Mouse (Mus musculus): ENCODE data around the gene Arpc5l. TPM values are rescaled to one million over a fixed set of nuclear protein-coding genes. Genes with fewer than 3 reads are reported as not detected.
"Not testable (repeated sequence)": the region's sequence is repeated elsewhere in the genome, so short reads cannot be mapped to it uniquely, and the experiment has no call there.

Gene Arpc5l
- total RNA-seq, 2 experiments from 2014 or later = 102 to 109 TPM

- no peak for DNase-seq (ENCODE audit: low spot score in 2 of 2)
Observed at GRCm38 (mm10) chr2:38999381-38999780, 5.8 kb upstream of the Arpc5l start.

- DNase-seq (ENCODE audit: low spot score in 2 of 2) = no peak
Observed at GRCm38 (mm10) chr2:38999910-39000586, 5.1 kb upstream of the Arpc5l start.

- DNase-seq (ENCODE audit: low spot score in 2 of 2) = no peak
Observed at GRCm38 (mm10) chr2:39000587-39000919, 4.6 kb upstream of the Arpc5l start.

- no peak for DNase-seq (ENCODE audit: low spot score in 2 of 2)
Observed at GRCm38 (mm10) chr2:39001866-39002265, 3.3 kb upstream of the Arpc5l start.

GRCm38 (mm10) chr2:39003106-39003505, 2.0 kb upstream of the Arpc5l start:
- no peak for DNase-seq (ENCODE audit: low spot score in 2 of 2)

- DNase-seq (ENCODE audit: low spot score in 2 of 2) = no peak
Observed at GRCm38 (mm10) chr2:39003512-39003911, 1.6 kb upstream of the Arpc5l start.

- DNase-seq (ENCODE audit: low spot score in 2 of 2) = no peak
Observed at GRCm38 (mm10) chr2:39004372-39004771, 776 bp upstream of the Arpc5l start.

- DNase-seq (ENCODE audit: low spot score in 2 of 2) = peak; percentile 36 to 42
Observed at GRCm38 (mm10) chr2:39005574-39006079, 479 bp downstream of the Arpc5l start, which contains the start of gene Rpl35. Gene Rpl35 (minus strand): TSS chr2:39005624.

- DNase-seq (ENCODE audit: low spot score in 2 of 2) = no peak
Observed at GRCm38 (mm10) chr2:39006149-39006730, 1.1 kb downstream of the Arpc5l start.

GRCm38 (mm10) chr2:39007865-39008264, 2.7 kb downstream of the Arpc5l start:
- DNase-seq (ENCODE audit: low spot score in 2 of 2) = peak; percentile 94 to 96

GRCm38 (mm10) chr2:39008350-39008851, 3.3 kb downstream of the Arpc5l start:
- no peak for DNase-seq (ENCODE audit: low spot score in 2 of 2)

- DNase-seq (ENCODE audit: low spot score in 2 of 2) = peak; percentile 30 to 53
Observed at GRCm38 (mm10) chr2:39008954-39009365, 3.8 kb downstream of the Arpc5l start.

- not testable (repeated sequence) for DNase-seq (ENCODE audit: low spot score in 2 of 2)
Observed at GRCm38 (mm10) chr2:39010144-39010543, 5.0 kb downstream of the Arpc5l start.

- no peak for DNase-seq (ENCODE audit: low spot score in 2 of 2)
Observed at GRCm38 (mm10) chr2:39011264-39011663, 6.1 kb downstream of the Arpc5l start.

- no peak for DNase-seq (ENCODE audit: low spot score in 2 of 2)
Observed at GRCm38 (mm10) chr2:39011971-39012370, 6.8 kb downstream of the Arpc5l start.

- no peak for DNase-seq (ENCODE audit: low spot score in 2 of 2)
Observed at GRCm38 (mm10) chr2:39012768-39013279, 7.7 kb downstream of the Arpc5l start.

GRCm38 (mm10) chr2:39016581-39016980, 11.4 kb downstream of the Arpc5l start:
- no peak for DNase-seq (ENCODE audit: low spot score in 2 of 2)

GRCm38 (mm10) chr2:39020004-39020403, 14.9 kb downstream of the Arpc5l start:
- no peak for DNase-seq (ENCODE audit: low spot score in 2 of 2)

- DNase-seq (ENCODE audit: low spot score in 2 of 2) = no peak
Observed at GRCm38 (mm10) chr2:39031611-39032010, 26.5 kb downstream of the Arpc5l start.

- DNase-seq (ENCODE audit: low spot score in 2 of 2) = no peak
Observed at GRCm38 (mm10) chr2:39040215-39040614, 35.1 kb downstream of the Arpc5l start.

GRCm38 (mm10) chr2:39048515-39048914, 43.4 kb downstream of the Arpc5l start:
- DNase-seq (ENCODE audit: low spot score in 2 of 2) = no peak

GRCm38 (mm10) chr2:39064687-39065399, 59.7 kb downstream of the Arpc5l start:
- no peak for DNase-seq (ENCODE audit: low spot score in 2 of 2)

Measured in left cerebral cortex, adult 18-20 months (tissue).